Mouse (Mus musculus): Measurements from ENCODE around the gene 2310022B05Rik.

The 2310022B05Rik gene

DNA sequence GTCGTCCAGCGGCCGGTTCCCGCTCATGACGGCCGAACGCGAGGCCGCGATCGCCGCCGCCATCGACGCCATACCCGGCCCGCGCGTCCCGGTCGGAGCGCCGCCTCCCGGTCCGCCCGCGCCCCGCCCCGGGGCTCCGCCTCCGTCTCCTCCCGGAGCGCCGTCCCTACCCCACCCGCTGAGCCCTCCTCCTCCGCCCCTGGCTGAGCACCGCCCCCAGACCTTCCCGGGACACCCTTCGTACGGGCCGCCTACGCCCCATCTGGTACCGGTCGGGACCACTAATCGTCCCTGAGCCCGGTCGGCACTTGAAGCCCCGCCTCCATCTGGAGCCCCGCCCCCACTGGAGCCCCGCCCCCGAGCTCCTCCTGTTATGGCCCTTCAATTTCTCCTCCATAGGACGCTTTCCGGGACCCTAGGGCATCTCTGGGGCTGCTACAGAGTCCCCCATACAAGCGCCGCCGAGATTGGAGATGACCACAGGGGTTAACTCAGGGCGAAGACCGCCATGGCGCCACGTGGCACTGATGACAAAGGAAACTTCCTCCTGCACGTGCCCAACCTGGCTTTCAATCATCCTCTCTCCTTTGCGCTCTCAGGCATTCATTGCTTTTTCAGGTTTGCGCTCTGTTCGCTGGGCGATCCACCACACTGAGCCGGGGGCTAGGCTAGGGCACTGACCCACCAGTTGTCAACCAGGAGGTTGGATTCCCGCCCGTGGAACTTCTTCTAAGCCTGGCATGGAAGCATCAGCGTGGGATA lies at the start of gene 2310022B05Rik:
Gene 2310022B05Rik, minus strand, starts transcription at position 258 of the 762 bp plus-strand sequence.
- DNase-seq = peak; percentile 73

DNA sequence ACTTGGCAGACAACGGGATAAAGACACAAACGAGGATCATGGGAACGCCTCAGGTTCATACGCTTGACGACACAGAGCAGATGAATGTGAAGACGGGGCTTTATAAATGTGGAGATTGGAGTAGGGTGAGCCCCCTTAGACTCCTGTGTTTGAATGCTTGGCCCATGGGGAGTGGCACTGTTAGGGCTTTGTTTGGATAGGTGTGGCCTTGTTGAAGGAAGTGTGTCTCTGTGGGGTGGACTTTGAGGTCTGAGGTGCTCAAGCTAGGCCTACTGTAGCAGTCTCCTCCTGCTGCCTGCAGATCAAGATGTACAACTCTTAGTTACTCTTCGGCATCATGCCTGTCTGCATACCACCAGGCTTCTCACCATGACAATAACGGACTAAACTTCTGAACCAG lies 42.7 kb upstream of the 2310022B05Rik start:
- DNase-seq = no peak

DNA sequence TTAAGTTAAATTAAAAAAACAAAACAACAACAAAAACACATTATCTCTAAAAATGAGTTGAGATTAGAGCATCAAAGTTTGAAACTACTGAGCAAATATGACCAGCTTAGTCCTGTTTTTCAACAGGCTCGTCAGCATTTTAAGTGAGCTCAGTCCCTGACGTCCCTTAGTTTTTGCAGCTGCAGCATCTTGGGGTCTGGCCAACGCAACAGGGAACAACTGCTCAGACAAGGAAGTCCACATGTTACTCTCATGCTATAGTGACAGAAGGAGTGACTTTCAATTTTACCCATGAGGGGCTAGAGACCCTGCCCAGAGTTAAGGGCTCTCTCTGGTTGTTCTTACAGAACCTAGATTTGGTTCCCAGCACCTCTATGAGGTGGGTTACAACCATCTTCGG lies 41.2 kb upstream of the 2310022B05Rik start:
- no peak for DNase-seq

DNA sequence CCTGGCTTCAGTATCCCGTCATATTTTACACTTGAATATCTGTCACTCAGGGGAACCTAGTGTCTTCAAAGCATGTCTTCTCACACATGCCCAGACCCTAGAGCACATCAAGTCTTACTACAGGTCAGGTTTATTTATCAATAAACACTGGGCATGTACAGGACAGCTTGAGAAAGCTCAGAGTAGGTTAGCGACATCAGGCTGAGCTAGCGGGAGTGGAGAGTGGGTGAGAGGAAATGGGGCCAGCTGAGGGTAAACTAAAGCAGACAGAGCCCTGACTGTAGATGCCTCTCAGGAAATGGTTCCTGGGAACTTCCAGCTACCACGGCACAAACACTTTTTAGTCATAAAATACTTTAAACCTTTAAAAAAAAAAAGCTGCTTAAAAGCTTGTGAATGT lies 40.4 kb upstream of the 2310022B05Rik start:
- DNase-seq = no peak

DNA sequence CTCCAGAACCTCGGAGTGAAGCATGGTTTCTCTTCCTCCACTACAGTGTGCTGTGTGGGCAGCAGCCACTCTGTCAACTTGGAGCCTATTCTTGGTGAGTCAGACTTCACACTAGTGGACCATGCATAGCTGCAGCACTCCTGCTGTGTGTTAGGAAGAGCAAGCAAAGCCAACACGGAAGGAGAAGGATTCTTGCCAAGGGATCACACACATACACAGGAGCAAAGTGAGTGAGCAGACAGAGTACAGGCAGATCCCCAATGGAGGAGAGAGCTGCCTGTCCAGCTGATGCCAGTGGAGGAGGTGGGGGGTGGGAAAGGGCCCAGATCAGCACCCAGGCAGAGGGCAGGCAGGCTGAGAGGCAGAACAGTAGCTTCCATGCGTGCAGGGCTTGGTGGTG lies 39.0 kb upstream of the 2310022B05Rik start:
- peak; percentile 66 for DNase-seq

DNA sequence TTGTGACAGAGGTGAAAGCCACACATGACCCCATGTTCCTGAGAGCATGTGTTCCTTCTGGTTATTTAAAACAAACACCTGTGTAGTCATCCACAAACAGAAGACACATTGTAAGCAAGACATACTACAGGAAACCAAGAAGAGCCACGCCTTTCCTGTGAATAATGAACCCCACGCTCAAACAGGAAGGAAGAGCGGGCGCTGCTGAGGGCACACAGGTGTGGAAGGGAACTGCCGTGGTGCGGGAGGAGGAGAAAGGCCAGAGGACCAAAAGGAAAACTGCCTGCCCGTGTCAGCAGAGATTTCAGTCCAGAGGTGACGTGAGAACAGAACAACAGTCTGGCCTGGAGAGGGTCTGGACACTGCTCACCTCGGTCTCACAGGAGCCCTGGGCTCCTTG lies 37.9 kb upstream of the 2310022B05Rik start:
- no peak for DNase-seq

DNA sequence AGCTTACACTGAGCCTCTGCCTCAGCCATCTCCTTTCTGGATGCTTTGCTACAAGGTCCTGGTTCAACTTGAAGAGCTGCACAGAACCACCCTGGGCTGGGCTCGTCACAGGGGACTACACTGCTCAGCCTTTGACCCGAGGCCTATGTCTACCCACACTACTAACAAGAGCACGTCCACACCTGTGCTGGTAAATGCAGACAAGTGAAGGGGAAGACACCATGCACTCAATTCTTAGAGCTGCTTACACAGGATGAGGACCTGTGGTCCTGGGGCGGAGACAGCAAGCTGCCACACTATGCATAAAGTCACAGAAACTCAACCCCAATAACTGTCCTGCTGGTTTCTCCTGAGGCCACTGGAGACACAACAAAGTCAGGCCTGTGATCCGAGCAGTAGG lies 37.1 kb upstream of the 2310022B05Rik start:
- no peak for DNase-seq

DNA sequence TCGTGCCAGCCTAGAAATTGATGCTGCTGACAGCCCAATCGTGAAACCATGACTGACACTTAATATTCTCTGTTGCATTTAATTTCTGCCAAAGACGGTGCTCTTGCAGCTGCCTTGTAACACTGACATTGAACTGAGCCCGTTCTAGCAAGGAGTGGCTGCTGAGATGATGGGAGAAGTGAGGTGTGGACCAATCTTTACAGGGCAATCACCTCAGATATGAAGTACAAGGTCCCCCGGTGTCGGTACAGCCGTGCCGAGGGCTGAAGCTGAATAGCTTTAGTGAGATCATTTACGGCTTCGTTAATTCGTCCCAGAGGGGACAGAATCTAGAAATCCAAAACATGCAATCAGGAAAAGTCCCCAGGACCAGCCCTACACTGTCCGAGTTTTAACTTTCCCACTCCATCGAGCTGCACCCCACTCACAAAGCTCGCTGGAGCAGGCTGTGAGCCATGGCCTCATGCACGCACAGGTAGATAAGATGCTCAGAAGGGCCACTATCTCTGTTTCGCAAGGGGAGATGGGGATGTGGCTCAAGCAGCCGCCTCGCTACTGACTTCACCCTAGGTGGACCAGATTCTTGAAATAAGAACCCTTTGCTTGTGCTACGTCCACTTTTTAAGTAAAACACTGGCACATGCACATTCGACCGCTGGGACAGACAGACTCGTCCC lies 32.4 kb upstream of the 2310022B05Rik start:
- no peak for DNase-seq

DNA sequence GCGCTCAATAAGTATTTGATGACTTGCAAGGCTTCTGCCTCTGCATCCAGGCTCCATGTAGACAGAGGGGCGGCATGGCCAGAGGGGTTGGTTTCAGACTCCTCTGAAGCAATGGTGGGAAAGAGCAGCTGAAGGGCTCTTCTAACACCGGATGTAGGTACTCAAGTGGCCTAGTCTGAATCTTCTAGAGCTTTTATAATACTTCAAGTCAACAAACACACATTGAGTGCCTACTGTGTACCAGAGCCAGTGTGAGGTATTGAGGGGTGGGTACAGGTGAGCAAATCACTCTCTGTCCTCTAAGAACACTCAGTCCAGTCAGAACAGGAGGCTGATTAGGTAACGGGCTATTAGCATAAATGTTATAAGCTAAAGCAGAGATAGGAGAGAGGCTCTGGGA lies 28.5 kb upstream of the 2310022B05Rik start:
- DNase-seq = no peak

DNA sequence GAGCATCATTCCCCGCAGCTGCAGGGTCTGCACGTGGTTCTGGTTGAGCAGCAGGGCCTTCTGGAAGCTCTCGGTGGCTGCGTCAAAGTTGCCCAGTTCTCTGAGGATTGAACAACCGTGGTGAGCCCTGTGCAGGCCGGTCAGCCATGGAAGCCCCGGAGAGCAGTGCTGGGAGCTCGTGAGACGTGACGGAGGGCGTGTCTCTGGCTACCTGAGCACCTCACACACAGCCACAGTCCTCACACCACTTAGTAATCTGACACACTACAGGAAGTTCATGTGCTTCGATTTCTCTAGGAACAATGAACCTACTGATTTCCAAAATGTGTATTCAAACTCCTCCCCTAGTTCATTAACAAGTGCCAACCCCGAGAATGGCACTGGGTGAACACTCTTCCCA lies 25.7 kb upstream of the 2310022B05Rik start:
- DNase-seq = no peak

DNA sequence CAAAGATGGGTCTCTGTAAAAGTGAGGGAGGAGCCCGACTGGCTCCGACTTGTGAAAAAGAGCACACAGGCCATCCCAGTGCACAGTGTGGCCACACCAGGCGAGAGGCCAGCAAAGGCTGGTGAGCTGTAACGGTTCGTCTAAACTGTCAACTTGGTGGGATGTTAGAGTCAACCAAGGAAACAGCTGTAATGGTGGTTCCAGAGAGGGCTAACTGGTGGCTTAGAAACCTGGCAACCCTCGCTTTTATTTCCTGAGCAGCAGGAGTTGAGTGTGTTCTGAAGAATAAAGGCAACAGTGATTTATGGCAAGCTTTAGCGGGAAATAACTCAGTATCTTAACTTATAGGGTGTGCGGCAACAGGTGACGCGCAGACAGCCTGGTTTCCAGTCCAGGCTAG lies 19.0 kb upstream of the 2310022B05Rik start:
- no peak for DNase-seq

DNA sequence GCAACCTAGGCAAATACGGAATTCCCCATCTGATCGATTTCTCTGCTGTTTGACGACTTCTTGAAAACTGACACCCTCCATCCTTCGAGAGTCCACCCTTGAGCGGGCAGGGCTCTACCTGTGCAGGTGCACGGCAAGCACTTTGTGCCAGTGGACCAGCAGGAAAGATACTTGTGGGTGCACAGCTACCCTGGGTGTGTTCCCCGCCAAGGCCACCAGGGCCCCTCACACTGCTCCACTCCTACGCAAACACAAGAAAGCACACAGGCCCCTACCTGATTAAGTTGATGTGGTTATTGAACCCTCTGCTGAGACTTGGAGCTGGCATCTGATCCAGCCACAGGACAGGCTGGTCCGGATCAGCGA lies 18.6 kb upstream of the 2310022B05Rik start:
- no peak for DNase-seq

DNA sequence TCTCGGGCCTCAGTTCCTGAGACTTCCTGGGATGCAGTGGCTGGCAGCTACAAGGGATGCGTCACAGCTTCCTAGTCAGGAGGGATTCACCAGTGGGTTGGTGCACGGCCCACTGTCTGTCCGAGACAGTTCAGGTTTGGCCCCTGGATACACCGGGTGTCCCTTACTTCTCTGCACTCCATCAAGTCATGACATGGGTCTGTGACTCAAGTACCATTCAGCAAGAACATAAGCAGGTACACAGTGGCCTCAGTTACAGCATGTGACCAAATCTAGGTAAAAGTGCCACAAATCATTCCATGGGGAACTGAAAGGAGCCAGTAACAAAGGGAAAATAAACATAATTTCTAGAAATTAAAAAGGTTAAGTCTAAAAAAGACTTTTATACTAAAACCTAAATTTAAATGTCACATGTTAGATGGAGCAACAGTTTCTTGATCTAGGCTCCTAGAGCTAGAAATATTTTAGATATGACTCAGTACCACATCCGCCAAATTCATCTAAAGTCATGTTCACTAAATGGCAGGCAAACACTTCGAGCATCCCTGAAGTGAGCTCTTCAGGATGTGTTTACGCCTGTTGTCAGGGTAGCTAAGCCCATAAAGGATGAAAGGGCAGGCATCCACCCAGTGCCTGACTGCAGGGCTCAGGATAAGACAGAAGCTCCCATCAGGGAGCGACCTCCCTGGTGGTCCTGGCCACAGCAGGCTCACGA lies 18.1 kb upstream of the 2310022B05Rik start:
- no peak for DNase-seq

DNA sequence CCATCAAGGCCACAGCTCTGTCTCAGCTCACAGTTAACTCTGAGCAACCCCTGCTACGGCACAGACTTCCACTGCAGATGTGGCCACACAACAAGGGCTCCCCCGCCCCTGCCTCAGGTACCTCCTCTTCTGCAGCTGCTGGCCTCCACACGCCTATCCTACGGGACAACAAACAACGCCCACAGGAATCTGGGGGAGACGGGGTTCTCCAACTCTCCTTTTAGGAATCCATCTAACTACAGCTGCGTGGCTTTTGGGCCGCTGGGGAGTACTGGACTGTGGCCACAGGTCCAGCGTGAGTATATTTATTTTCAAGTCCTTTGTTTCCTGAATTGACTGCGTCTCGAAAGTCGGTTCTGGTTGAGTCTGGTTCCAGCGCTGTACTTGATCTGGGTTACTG lies 15.1 kb upstream of the 2310022B05Rik start:
- DNase-seq = peak; percentile 39

DNA sequence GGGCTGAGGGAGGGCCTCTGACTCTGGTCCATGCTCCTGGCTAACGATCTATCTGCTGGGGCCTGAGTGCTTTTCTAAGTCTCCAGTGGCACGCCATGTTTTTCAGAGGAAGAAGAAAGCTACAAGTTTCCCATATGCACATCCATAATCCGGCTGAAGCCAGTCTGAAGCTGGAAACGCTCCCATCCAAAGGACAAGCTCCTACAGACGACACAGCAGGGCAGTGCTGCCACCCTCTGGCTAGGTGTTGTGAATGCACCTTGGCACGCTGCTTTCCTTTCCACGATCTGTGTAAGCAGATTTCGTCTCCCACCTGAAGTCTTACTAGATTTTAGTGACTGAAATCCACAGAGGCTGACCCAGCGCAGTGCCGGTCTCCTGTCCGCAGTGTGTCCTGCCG lies 14.3 kb upstream of the 2310022B05Rik start:
- peak; percentile 91 for DNase-seq

DNA sequence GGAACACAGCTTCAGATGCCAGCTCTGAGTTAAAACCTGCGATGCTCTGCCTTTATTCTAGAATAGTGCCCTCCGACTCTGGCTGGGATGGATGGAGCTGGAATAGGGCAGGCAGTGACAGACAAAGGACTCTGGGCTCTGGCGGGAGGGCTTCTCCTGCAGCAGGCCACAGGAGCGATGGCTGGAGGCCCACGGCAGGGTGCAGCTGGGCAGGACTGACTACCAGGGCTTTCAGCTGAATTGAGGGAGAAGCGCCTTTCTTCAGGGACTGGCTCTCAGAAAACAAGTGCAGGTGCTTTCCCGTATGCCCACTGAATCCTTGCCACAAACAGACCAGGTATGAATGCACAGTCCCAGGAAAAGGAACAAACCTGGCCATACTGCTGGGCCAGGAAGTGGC lies 13.9 kb upstream of the 2310022B05Rik start:
- peak; percentile 62 for DNase-seq

DNA sequence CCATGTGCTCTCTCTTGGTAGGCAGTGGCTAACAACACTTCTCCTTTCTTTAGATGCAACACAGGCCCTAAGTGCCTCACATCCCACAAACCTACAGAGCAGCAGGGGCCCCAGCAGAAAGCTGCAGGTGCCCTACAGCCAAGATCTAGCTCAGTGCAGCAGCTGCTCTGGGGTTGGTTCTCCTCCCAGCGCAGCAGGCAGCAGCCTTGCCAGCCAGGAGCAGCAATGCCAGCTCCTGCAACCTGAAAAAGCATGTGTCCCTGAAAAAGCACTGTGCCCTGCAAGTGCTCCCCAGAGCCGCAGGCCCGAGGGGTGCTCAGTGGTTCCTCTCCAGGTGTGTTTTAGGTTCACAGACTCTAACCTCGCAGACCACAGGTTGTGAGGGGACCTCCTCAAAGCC lies 13.5 kb upstream of the 2310022B05Rik start:
- DNase-seq = peak; percentile 85

DNA sequence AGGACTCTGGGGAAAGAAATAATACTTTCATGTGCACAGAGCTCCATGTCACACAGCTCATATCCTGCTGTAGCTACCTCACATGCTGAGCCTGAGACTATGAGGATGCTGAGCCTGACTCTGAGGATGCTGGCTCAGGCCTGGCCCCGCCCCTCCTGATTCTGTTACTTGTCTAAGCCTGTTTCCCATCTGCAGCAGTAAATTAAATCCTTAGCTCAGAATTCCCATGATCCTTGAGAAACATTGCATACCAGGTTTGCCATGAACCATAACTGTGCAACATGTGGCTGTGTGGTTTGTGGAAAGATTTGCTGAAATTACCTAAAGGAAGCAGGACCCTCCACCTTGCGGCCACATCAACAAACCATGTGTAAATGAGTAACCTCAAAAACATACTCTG lies 9.2 kb upstream of the 2310022B05Rik start:
- no peak for DNase-seq

DNA sequence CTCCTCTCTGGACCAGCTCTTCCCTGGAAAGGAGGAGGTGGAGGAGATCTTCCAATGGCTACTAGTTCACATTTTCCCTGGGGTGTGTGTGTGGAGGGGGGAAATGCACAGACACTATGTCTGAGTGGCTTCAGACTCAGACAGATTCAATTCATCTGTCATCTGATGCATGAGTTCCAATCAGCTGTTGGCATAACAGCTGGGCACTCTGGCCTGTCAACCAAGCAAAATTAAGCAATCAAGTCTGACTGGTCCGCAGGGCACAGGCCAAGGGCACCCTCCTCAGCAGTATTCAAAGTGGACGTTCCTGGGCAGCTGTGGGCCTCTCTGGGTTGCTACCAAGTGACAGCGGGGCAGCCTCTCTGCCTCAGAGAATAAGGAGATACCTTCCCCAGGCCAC lies 5.6 kb upstream of the 2310022B05Rik start:
- no peak for DNase-seq

DNA sequence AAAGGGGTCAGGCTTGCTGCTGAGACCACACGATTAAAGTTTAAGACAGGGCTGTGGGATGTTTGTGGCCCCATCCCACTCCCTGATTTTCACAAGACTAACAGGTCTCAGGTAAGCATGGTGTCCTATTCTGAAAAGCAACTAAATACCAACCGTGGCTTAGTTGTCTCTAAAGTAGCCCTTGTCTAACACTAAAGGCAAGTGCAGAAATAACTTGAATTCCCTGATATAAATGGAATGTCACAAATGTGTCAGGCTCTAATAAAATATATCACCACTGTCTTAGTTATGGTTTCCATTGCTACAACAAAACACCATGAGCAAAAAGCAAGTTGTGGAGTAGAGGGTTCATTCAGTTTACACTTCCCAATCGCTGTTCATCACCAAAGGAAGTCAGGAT lies 1.2 kb upstream of the 2310022B05Rik start:
- DNase-seq = no peak

DNA sequence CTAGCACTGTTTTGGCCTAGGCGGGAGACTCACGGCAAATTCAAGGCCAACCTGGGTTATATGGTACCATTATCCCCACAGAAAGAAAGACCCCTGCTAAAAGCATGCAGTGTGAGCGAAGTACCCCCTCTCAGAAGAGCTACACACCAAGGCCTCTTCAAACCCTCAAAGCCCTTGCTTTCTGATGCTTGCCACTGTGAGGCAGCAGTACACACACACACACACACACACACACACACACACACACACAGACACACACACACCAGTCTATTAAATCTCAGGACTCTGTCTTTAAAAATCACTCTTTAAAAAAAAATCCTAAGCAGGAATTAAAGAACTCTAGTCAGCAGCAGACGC lies 683 bp upstream of the 2310022B05Rik start:
- no peak for DNase-seq

DNA sequence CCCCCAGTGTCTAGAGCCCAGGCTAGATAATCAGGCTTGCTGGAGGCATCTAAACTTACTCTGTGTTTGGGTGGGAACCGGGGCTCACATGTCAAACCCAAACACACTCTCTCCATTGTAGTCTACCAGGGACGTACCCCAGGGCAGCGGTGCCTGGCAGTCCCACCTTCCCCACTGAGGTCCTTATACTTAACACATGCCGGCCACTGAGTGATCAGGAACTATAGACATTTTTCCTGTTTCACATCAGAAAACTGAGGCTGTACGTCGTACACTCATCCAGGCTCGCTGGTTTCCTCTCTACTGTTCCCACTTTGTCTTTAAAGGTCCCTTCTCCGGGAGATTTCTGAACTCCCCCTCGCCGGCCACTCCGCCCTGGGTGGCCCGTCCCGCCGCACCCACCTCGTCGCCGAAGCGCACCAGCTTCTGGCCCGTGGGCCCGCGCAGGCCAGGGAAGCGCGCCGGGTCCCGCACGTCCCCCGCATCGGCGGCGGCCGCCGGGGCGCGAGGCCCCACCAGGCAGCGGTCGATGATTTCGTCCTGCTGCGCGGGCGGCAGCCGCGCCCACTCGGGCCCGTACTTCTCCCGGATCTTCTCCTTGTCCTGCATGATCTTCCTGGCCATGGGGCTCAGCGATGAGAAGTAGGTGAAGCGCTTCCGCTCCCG lies 590 bp downstream of the 2310022B05Rik start:
- no peak for DNase-seq

DNA sequence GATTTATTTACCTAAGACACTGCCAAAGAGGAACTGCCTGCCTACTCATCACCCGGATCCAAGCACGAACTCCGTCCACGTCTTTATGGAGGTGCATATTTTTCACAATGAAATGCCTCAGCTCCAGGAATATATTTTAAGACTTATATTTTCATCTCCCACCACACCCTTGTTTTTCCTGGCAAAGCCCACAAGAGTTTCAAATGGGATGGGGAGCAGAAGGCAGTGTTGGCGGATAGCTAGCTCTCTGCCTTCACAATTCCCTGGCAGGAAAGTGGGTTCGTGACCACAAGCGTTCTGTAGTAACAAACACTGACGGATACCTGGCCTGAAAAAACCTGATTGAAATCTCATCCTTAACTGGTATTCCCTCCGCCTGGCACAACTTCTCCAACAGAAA lies 1.4 kb downstream of the 2310022B05Rik start:
- no peak for DNase-seq

DNA sequence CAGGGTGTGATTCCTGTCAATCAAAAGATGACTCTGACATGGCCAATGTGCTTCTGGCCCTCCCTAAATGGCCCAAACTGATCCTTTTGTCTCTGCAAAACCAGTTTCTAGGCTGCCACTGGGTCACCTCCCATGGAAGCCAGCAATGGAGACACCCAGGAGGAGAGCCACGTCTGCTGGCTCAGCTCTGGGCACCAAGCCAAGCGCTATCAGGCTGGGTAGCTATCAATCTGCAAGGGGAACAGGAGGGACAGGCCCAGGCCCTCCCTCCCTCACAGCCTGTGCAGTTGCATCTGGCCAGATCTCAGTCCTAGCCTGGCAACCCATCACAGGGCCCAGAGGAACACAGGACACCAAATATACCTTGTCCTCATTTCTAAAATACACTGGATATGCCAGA lies 4.8 kb downstream of the 2310022B05Rik start:
- peak; percentile 57 for DNase-seq
